Mouse (Mus musculus) kidney, postnatal 0 days (tissue): ENCODE data around the gene Hcfc1r1. TPM values are rescaled to one million over a fixed set of nuclear protein-coding genes. Genes with fewer than 3 reads are reported as not detected.

Source experiments
- ATAC-seq: fragments of 200-750 bp; cut with Nextera tagmentation; replicated peaks from 2 replicates; pipeline ENCODE4 v1.8.0; 2017; ENCODE audit warnings: low read depth, moderate number of reproducible peaks, moderate TSS enrichment, moderate library complexity; ENCODE audit not compliant: low FRiP score
- DNase-seq: peaks from one replicate; pipeline ENCODE4 v3.0.0-alpha.2; 2016; ENCODE audit warnings: low spot score
- H3K27ac ChIP-seq: fragments of 300-500 bp; sonication (generic); 2 replicates; pipeline ENCODE4 v1.5.1; 2014; ENCODE audit warnings: mild to moderate bottlenecking
- H3K27me3 ChIP-seq: fragments of 300-500 bp; sonication (generic); 2 replicates; pipeline ENCODE4 v1.6.1; 2014; ENCODE audit warnings: low read length, mixed read lengths; ENCODE audit not compliant: insufficient read depth
- H3K36me3 ChIP-seq: fragments of 300-500 bp; sonication (generic); 2 replicates; pipeline ENCODE4 v1.6.1; 2014; ENCODE audit warnings: low read length, mixed read lengths; ENCODE audit not compliant: insufficient read depth
- H3K4me1 ChIP-seq: fragments of 300-500 bp; sonication (generic); replicated peaks from 2 replicates; pipeline ENCODE4 v1.6.1; 2014; ENCODE audit warnings: antibody characterized with exemption, low read length, mixed read lengths; ENCODE audit not compliant: insufficient read depth
- H3K4me2 ChIP-seq: fragments of 300-500 bp; sonication (generic); 2 replicates; pipeline ENCODE4 v1.6.1; 2014; ENCODE audit warnings: mild to moderate bottlenecking, low read length, moderate library complexity, mixed read lengths
- H3K4me3 ChIP-seq: fragments of 300-500 bp; sonication (generic); replicated peaks from 2 replicates; pipeline ENCODE4 v1.5.1; 2014; ENCODE audit warnings: low read depth, low read length
- H3K9ac ChIP-seq: fragments of 300-500 bp; sonication (generic); 2 replicates; pipeline ENCODE4 v1.6.1; 2014; ENCODE audit warnings: low read depth, low read length
- H3K9me3 ChIP-seq: fragments of 300-500 bp; sonication (generic); replicated peaks from 2 replicates; pipeline ENCODE4 v1.6.1; 2016; ENCODE audit warnings: low read length, inconsistent platforms, mixed read lengths
- CTCF ChIP-seq: IDR thresholded peaks from 2 replicates; pipeline ENCODE4 v1.5.1; 2016; ENCODE audit warnings: antibody characterized with exemption, low read depth, mild to moderate bottlenecking, moderate library complexity
- WGBS: fragments of 180-500 bp; shearing (Covaris S2); extraction: QIAGEN DNeasy Blood & Tissue Kit; methylation state at CpG from one replicate; pipeline ENCODE4 v1.1.7; 2014; 5-methylcytosine and 5-hydroxymethylcytosine counted together
- polyA plus RNA-seq: library from polyadenylated mRNA; unstranded; fragments of >200 nt; fragmentation: Nextera tagmentation; extraction: Ambion mirVana; gene quantifications from 2 replicates; pipeline ENCODE4 v1.2.1, GENCODE M21; 2015

Hcfc1r1 gene
- polyA plus RNA-seq, 1 experiment from 2014 or later, result 116 TPM

GRCm38 (mm10) chr17:23660117-23660875, 13.1 kb upstream of the Hcfc1r1 start, which contains the start of gene Bicdl2:
Gene Bicdl2 (plus strand): TSS chr17:23660506.
- ATAC-seq (peak; percentile 34), DNase-seq (no peak)
- peak; percentile 87 for TF ChIP-seq CTCF
- Histone ChIP-seq H3K36me3 (no peaks in the 10 kb centered on the region), H3K9ac (peak within 1 kb of the TSS; percentile 35; the same call in 1 of the 2 replicates), H3K4me2 (peak within 1 kb of the TSS; percentile 57), H3K4me3 (peak within 1 kb of the TSS; percentile 36), H3K27ac (no peak within 1 kb of the TSS), H3K4me1 (peaks cover 6% of the 10 kb centered on the region; the same call in 1 of the 2 replicates), H3K27me3 (peaks cover 17% of the 10 kb centered on the region), H3K9me3 (no peaks in the 10 kb centered on the region)
- WGBS, result 2% methylated on average over 27 of the region's 27 CpGs

- Histone ChIP-seq H3K9me3 (no peaks in the 10 kb centered on the region), H3K36me3 (no peaks in the 10 kb centered on the region), H3K4me2 (peak overlapping the region; percentile 57), H3K27me3 (peaks cover 17% of the 10 kb centered on the region), H3K4me1 (peaks cover 6% of the 10 kb centered on the region; the same call in 1 of the 2 replicates), H3K27ac (no peak overlapping the region), H3K9ac (peak overlapping the region; percentile 35; the same call in 1 of the 2 replicates), H3K4me3 (peak overlapping the region; percentile 36)
- WGBS, result 2% methylated on average over 14 of the region's 14 CpGs
- DNase-seq (no peak), ATAC-seq (no peak; the same call in 1 of the 2 replicates)
- TF ChIP-seq CTCF, result no peak
Observed at GRCm38 (mm10) chr17:23660876-23661200, 12.6 kb upstream of the Hcfc1r1 start.

- Histone ChIP-seq H3K9me3 (no peaks in the 10 kb centered on the region), H3K27me3 (peaks cover 17% of the 10 kb centered on the region), H3K4me1 (peaks cover 6% of the 10 kb centered on the region; the same call in 1 of the 2 replicates), H3K4me3 (no peak overlapping the region), H3K36me3 (peaks cover 3% of the 10 kb centered on the region; the same call in 1 of the 2 replicates), H3K9ac (no peak overlapping the region), H3K4me2 (no peak overlapping the region), H3K27ac (no peak overlapping the region)
- DNase-seq (no peak), ATAC-seq (no peak; the same call in 1 of the 2 replicates)
- peak; percentile 69 for TF ChIP-seq CTCF
- WGBS, result under 1% methylated on average over 9 of the region's 9 CpGs
Observed at GRCm38 (mm10) chr17:23661526-23661925, 11.9 kb upstream of the Hcfc1r1 start.

- Histone ChIP-seq H3K27me3 (peaks cover 17% of the 10 kb centered on the region), H3K27ac (no peak overlapping the region), H3K4me2 (no peak overlapping the region), H3K4me3 (no peak overlapping the region), H3K9me3 (no peaks in the 10 kb centered on the region), H3K36me3 (peaks cover 20% of the 10 kb centered on the region; the same call in 1 of the 2 replicates), H3K4me1 (peaks cover 6% of the 10 kb centered on the region; the same call in 1 of the 2 replicates), H3K9ac (no peak overlapping the region)
- 13% methylated on average over 5 of the region's 5 CpGs for WGBS
- DNase-seq (peak; percentile 75), ATAC-seq (no peak; the same call in 1 of the 2 replicates)
- peak; percentile 83 for TF ChIP-seq CTCF
Observed at GRCm38 (mm10) chr17:23664556-23665021, 8.8 kb upstream of the Hcfc1r1 start.

GRCm38 (mm10) chr17:23665511-23665910, 7.9 kb upstream of the Hcfc1r1 start:
- peaks cover 10% of the 10 kb centered on the region for H3K27me3 ChIP-seq
- peaks cover 5% of the 10 kb centered on the region; the same call in 1 of the 2 replicates for H3K4me1 ChIP-seq
- H3K9ac ChIP-seq, result no peak overlapping the region
- no peak overlapping the region for H3K4me2 ChIP-seq
- 84% methylated on average over 14 of the region's 14 CpGs for WGBS
- TF ChIP-seq CTCF, result no peak
- ATAC-seq (no peak), DNase-seq (no peak)
- H3K36me3 ChIP-seq, result peaks cover 27% of the 10 kb centered on the region; the same call in 1 of the 2 replicates
- no peaks in the 10 kb centered on the region for H3K9me3 ChIP-seq
- no peak overlapping the region for H3K4me3 ChIP-seq
- no peak overlapping the region for H3K27ac ChIP-seq

GRCm38 (mm10) chr17:23670516-23671074, 2.8 kb upstream of the Hcfc1r1 start:
- peaks cover 13% of the 10 kb centered on the region for H3K4me1 ChIP-seq
- no peak overlapping the region for H3K27ac ChIP-seq
- no peaks in the 10 kb centered on the region for H3K9me3 ChIP-seq
- 86% methylated on average over 7 of the region's 7 CpGs for whole genome bisulfite sequencing
- TF ChIP-seq CTCF, result no peak
- no peak overlapping the region for H3K4me2 ChIP-seq
- no peak for DNase-seq
- no peak for ATAC-seq
- no peak overlapping the region for H3K4me3 ChIP-seq
- H3K27me3 ChIP-seq, result no peaks in the 10 kb centered on the region
- H3K9ac ChIP-seq, result no peak overlapping the region
- peaks cover 27% of the 10 kb centered on the region; the same call in 1 of the 2 replicates for H3K36me3 ChIP-seq
